Mouse (Mus musculus): ENCODE results near the gene Galnt16. TPM values are rescaled to one million over a fixed set of nuclear protein-coding genes. Genes with fewer than 3 reads are reported as not detected.
A peak's percentile ranks its signal among the peaks of the same experiment; 100 is the strongest.

Galnt16 gene
- total RNA-seq, 2 experiments from 2014 or later, result 79.8 to 83.1 TPM

GRCm38 (mm10) chr12:80643693-80644505 lies 125.8 kb downstream of the Galnt16 start, which contains the start of the genes Slc39a9 and Erh:
Slc39a9 (plus strand) TSS chr12:80643883.
Erh (minus strand) TSS chr12:80644341.
- intact Hi-C loops (cut with DNase I), result loop anchor here (2.0 to 10.0 kb wide), 2 partner anchors 125 to 479 kb away; partner anchors contain the start of gene Galnt16
- peak; percentile 94 to 97 for DNase-seq (ENCODE audit: low spot score in 2 of 2)

- intact Hi-C loops (cut with DNase I), result loop anchor here (2.0 to 10.0 kb wide), 2 partner anchors 126 to 480 kb away; partner anchors contain the start of gene Galnt16
- DNase-seq (ENCODE audit: low spot score in 2 of 2), result no peak
These were observed 126.4 kb downstream of the Galnt16 start for GRCm38 (mm10) chr12:80644506-80644868.

DNA sequence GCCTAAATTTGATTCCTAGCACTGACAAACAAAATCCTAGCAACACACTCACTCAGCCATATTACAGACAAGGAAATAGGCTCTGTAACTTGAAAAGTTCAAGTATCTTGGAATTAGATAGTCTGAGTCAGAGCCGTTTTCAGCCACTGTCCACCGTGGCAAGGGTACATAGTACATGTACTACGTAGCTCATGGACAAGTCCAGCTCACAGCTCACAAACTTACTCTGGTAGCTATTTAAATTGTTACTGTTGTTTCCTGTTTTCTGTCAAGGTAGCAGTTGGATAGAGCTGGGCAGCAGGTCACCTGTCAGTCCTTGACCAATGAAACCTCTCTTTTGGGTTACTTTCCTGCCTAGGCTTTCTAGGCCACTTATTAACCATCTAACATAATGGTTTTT lies 128.3 kb downstream of the Galnt16 start:
- intact Hi-C loops (cut with DNase I), result loop anchor here (10.0 kb wide), 1 partner anchor 482 kb away; no protein-coding TSS in a partner anchor
- DNase-seq (ENCODE audit: low spot score in 2 of 2), result no peak

DNA sequence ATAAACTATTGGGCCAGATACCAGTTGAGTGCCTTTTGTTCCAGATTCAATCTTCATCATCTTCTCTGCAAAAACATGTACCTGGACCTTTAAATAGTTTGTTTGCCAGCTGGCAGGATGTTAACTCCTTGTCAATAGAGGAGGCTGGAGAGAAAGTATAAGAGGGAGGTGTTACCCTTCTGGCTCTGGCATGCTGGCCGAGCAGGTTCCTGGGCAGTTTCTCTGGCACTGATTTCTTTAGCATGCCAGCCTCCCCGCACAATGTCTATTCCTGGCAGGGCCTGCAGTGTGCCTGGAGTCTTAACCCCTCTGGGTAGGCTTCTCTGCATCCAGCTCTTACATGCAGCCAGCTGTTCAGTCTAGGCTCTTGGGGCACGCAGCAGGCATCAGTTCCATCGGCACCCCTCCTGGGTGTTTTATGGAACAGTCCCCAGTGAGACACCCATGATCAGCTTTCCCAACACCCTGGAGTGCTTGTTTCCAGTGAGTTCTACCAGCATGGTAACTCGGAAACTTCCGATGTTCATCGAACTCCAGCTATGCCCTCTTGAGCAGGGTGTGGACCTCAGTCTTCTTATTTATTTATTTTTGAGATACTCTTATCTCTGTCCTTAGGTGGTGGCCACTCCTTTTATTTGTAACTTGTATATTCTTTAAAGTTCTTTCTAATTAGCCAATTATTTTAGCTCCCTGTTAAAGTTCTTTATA lies 136.0 kb downstream of the Galnt16 start:
- DNase-seq (ENCODE audit: low spot score in 2 of 2), result no peak
- intact Hi-C loops (cut with DNase I), result no loop called here

- intact Hi-C loops (cut with DNase I), result no loop called here
These were observed 136.6 kb downstream of the Galnt16 start for GRCm38 (mm10) chr12:80654659-80655025.

GRCm38 (mm10) chr12:80658661-80659060 lies 140.6 kb downstream of the Galnt16 start:
- intact Hi-C loops (cut with DNase I), result no loop called here
- no peak for DNase-seq (ENCODE audit: low spot score in 2 of 2)

More at GRCm38 (mm10) chr12:80654659-80655025, 136.6 kb downstream of the Galnt16 start:
- no peak for DNase-seq (ENCODE audit: low spot score in 2 of 2)

DNA sequence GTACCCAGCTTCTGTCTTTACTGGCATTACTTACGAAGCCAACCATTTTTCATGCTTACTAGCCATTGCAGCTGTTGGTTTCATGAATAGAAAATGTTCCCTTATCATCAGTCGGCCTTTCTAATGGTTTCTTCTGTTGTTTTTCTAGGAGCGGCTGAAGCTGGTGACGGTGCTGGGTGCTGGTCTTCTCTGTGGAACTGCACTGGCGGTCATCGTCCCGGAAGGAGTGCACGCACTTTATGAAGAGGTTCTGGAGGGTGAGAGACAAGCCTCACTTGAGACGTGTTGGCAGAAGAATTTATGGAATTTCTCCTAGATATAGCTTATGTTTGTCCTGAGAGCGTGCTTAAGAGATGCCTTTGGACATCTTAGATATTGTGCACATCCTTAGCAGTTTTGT lies 144.2 kb downstream of the Galnt16 start:
- no peak for DNase-seq (ENCODE audit: low spot score in 2 of 2)
- intact Hi-C loops (cut with DNase I), result no loop called here

- DNase-seq (ENCODE audit: low spot score in 2 of 2), result no peak
These were observed 145.9 kb downstream of the Galnt16 start for GRCm38 (mm10) chr12:80663935-80664334.

GRCm38 (mm10) chr12:80668391-80668790 lies 150.3 kb downstream of the Galnt16 start:
- intact Hi-C loops (cut with DNase I), result no loop called here
- DNase-seq (ENCODE audit: low spot score in 2 of 2), result no peak

More at GRCm38 (mm10) chr12:80663935-80664334, 145.9 kb downstream of the Galnt16 start:
- intact Hi-C loops (cut with DNase I), result no loop called here

DNA sequence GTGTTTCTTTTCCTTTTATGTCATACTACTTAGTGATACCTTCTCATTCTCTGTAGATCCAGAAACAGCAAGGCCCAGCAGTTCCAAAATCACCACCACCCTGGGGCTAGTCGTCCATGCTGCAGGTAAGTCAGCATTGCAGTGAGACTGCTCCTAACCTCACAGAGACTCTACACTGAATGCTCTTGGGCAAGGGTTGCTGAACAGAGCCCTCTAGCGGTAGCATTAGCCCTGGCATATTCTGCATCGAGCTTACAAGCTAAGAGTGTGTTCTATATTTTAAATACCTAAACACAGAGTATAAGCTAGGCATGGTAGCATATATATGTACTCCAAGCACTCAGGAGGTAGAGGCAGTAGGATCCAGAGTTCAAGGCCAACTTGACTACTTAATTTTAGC lies 155.1 kb downstream of the Galnt16 start:
- peak; percentile 58 to 72 for DNase-seq (ENCODE audit: low spot score in 2 of 2)
- intact Hi-C loops (cut with DNase I), result no loop called here

Other genes starting within 250 kb of the Galnt16 start
- 10 to 100 TPM; 83.2 to 90.6 TPM for gene Dcaf5, start 81.7 kb upstream of the Galnt16 start, total RNA-seq (2021)
- 100 to 1,000 TPM; 121 to 131 TPM for gene Exd2, start 55.2 kb upstream of the Galnt16 start, total RNA-seq (2021)
- 10 to 100 TPM; 40.5 to 43.4 TPM for gene Slc39a9, start 125.6 kb downstream of the Galnt16 start, total RNA-seq (2021)
- 10 to 100 TPM; 33.6 to 41.2 TPM for gene Erh, start 126.1 kb downstream of the Galnt16 start, total RNA-seq (2021)
- gene Plekhd1, start 174.3 kb downstream of the Galnt16 start, total RNA-seq (2021), result 1 to 10 TPM; 1.6 to 1.8 TPM
- 10 to 100 TPM; 12.9 to 15.5 TPM for gene Ccdc177, start 242.4 kb downstream of the Galnt16 start, total RNA-seq (2021)

Measured in left cerebral cortex, postnatal 25 days (tissue).